Mouse (Mus musculus): ENCODE measurements around the gene Spint5.

- no peak for TF ChIP-seq CTCF (IDR thresholded peaks at IDR 0.05; ENCODE audit: low read depth)
- no peak for TF ChIP-seq EP300 (IDR thresholded peaks at IDR 0.05; ENCODE audit: low read depth)
Observed at GRCm38 (mm10) chr2:164676916-164677685, 38.0 kb upstream of the Spint5 start.
